Mouse (Mus musculus): ENCODE results near the gene Hist1h2bf.

Hist1h2bf gene

DNA sequence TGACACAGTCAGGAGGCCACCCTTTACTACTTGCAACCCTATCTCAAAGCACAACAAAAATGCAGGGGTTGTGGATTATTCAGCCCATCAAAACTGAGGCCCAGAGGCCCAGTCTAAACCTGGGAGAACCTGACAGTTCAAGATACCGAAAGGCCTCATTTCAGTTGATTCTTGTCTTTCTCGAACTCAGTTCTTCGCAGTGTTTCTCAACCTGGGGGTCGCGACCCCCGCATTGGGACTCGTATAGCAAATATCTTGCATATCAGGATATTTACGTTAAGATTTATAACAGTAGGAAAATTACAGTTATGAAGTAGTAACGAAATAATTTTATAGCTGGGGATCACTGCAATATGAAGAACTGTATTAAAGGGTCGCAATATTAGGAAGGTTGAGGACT, 48.1 kb downstream of the Hist1h2bf start:
- no peak for DNase-seq

- DNase-seq: peak in 1 of 2 experiments; percentile 57
Measured at GRCm38 (mm10) chr13:23524654-23525053, 49.3 kb downstream of the Hist1h2bf start.

- DNase-seq: no peak
Measured at GRCm38 (mm10) chr13:23523976-23524375, 50.0 kb downstream of the Hist1h2bf start.
